Mouse (Mus musculus): ENCODE results near the gene Slmap. TPM values are rescaled to one million over a fixed set of nuclear protein-coding genes. Genes with fewer than 3 reads are reported as not detected.
"Not testable (repeated sequence)": the region's sequence is repeated elsewhere in the genome, so short reads cannot be mapped to it uniquely, and the experiment has no call there.

The Slmap gene
- 98.1 and 101 TPM in 2 replicates for polyA plus RNA-seq (2015; fragmentation: Nextera tagmentation; extraction: Ambion mirVana)

- Histone ChIP-seq H3K27ac (replicated peaks) (peak within 1 kb of the TSS; percentile 89), H3K4me3 (peak within 1 kb of the TSS; percentile 98), H3K36me3 (0 out of 2 replicates have a peak, but pooled peaks cover 5% of the 10 kb centered on the region), H3K27me3 (replicated peaks) (no peaks in the 10 kb centered on the region), H3K4me1 (peaks cover 37% of the 10 kb centered on the region), H3K9me3 (no peaks in the 10 kb centered on the region), H3K4me2 (peak within 1 kb of the TSS; percentile 97), H3K9ac (peak within 1 kb of the TSS; percentile 99)
- 13% methylated on average over 32 of the region's 33 CpGs for WGBS
- peak; percentile 85 for ATAC-seq (ENCODE audit: extremely low read depth, insufficient number of reproducible peaks, low FRiP score, low TSS enrichment)
These were observed at the start of gene Slmap for GRCm38 (mm10) chr14:26534757-26535479. TSS of gene Slmap (minus strand) at chr14:26534931.

DNA sequence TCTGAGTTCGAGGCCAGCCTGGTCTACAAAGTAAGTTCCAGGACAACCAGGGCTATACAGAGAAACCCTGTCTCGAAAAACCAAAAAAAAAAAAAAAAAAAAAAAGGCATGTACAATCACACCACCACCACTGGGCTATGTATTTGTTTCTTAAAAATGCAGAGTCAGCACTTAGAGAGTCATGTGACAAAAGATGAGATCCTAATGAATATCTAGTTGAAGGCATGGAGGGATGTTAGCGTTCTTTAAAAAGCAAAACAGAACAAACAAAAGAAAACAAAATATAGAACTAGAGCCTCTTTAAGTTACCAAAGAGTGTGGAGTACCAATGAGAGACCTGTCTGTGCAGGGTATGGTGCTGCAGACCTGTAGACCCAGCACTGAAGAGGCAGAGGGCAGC is 48.9 kb upstream of the Slmap start:
- H3K9ac ChIP-seq = no peak overlapping the region
- no peak overlapping the region for H3K4me2 ChIP-seq
- peaks cover 9% of the 10 kb centered on the region for H3K36me3 ChIP-seq
- peaks cover 50% of the 10 kb centered on the region for H3K4me1 ChIP-seq
- no peaks in the 10 kb centered on the region for H3K9me3 ChIP-seq
- ATAC-seq (ENCODE audit: extremely low read depth, insufficient number of reproducible peaks, low FRiP score, low TSS enrichment) = no peak
- H3K27me3 ChIP-seq (replicated peaks) = no peaks in the 10 kb centered on the region
- no peak overlapping the region for H3K4me3 ChIP-seq
- 90% methylated on average over 3 of the region's 3 CpGs for WGBS
- H3K27ac ChIP-seq (replicated peaks) = no peak overlapping the region

GRCm38 (mm10) chr14:26579346-26580343 is 44.9 kb upstream of the Slmap start:
- Histone ChIP-seq H3K27ac (replicated peaks) (peak overlapping the region; percentile 99), H3K4me1 (peaks cover 28% of the 10 kb centered on the region), H3K27me3 (replicated peaks) (no peaks in the 10 kb centered on the region), H3K4me3 (peak overlapping the region; percentile 86), H3K9me3 (no peaks in the 10 kb centered on the region), H3K36me3 (peaks cover 9% of the 10 kb centered on the region), H3K9ac (peak overlapping the region; percentile 99), H3K4me2 (peak overlapping the region; percentile 88)
- ATAC-seq (ENCODE audit: extremely low read depth, insufficient number of reproducible peaks, low FRiP score, low TSS enrichment) = peak; percentile 95
- under 1% methylated on average over 71 of the region's 79 CpGs for WGBS

DNA sequence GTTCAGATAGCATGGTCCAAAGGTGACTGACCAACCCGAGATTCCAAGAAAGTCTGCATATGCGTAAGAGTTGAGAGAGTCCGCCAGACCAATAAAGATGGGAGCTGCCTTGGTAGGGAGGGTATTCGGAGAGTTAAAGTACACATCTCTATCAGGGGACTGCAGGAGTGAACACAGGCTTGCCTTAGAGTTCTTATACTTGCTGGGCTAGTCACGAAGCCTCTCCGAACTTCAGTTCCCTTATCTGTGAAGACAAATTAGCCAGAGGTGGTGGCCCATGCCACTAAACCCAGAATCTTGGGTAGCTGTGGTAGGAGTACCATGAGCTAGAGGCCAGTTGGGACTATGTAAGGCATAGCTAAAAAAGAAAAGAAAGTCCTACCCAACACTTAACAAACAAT is 44.1 kb upstream of the Slmap start:
- H3K27ac ChIP-seq (replicated peaks) = no peak overlapping the region; the same call in 1 of the 2 replicates
- peak overlapping the region; percentile 88 for H3K4me2 ChIP-seq
- H3K4me3 ChIP-seq = peak overlapping the region; percentile 86

DNA sequence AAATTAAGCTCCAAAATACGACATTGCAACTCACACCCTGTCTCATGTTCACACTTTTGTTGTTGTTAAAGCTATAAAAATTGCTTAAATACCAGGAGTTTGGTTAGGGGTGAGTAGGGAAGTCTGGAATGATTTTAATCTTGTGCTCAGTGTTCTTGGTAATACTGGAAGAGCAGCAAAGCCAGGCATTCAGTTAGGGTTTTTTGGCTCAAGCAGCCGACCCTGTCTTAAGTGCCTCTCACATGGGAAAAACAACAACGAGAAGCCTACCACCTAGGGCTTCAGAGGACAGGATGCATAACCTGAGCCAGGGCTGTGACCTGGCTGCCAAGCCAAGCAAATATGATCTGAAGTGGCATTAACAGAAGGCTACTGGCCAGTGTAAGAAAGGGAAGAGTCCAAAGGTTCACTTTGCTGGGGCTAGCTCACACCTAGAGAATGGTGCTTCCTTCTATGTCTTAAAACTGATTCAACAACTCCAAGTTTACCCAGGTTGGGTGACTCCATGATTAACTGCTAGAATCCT is 41.6 kb upstream of the Slmap start:
- Histone ChIP-seq H3K4me3 (no peak overlapping the region), H3K36me3 (no peaks in the 10 kb centered on the region), H3K9ac (no peak overlapping the region), H3K27ac (replicated peaks) (no peak overlapping the region), H3K4me2 (no peak overlapping the region), H3K27me3 (replicated peaks) (no peaks in the 10 kb centered on the region), H3K9me3 (no peaks in the 10 kb centered on the region), H3K4me1 (peaks cover 21% of the 10 kb centered on the region)
- no peak for ATAC-seq (ENCODE audit: extremely low read depth, insufficient number of reproducible peaks, low FRiP score, low TSS enrichment)
- 52% methylated on average over 3 of the region's 3 CpGs for WGBS

More for the DNA sequence above, 44.1 kb upstream of the Slmap start:
- no peak for ATAC-seq (ENCODE audit: extremely low read depth, insufficient number of reproducible peaks, low FRiP score, low TSS enrichment)
- WGBS = 43% methylated on average over 6 of the region's 6 CpGs
- H3K36me3 ChIP-seq = peaks cover 9% of the 10 kb centered on the region
- H3K9ac ChIP-seq = no peak overlapping the region; the same call in 1 of the 2 replicates
- H3K27me3 ChIP-seq (replicated peaks) = no peaks in the 10 kb centered on the region
- no peaks in the 10 kb centered on the region for H3K9me3 ChIP-seq
- peaks cover 23% of the 10 kb centered on the region for H3K4me1 ChIP-seq

- not testable (repeated sequence) for H3K27ac ChIP-seq (replicated peaks); H3K4me2 ChIP-seq; H3K4me1 ChIP-seq; H3K9me3 ChIP-seq; H3K9ac ChIP-seq; ATAC-seq (ENCODE audit: extremely low read depth, insufficient number of reproducible peaks, low FRiP score, low TSS enrichment); H3K27me3 ChIP-seq (replicated peaks); H3K4me3 ChIP-seq; H3K36me3 ChIP-seq
- WGBS = 67% methylated on average over 5 of the region's 5 CpGs
These were observed 38.8 kb upstream of the Slmap start, which contains the start of gene Dennd6a for GRCm38 (mm10) chr14:26573556-26573955. TSS of gene Dennd6a (plus strand) at chr14:26573856.

GRCm38 (mm10) chr14:26571951-26572675 is 37.4 kb upstream of the Slmap start:
- WGBS = 41% methylated on average over 4 of the region's 4 CpGs
- no peak overlapping the region for H3K9ac ChIP-seq
- H3K27ac ChIP-seq (replicated peaks) = no peak overlapping the region
- H3K36me3 ChIP-seq = no peaks in the 10 kb centered on the region
- H3K4me3 ChIP-seq = no peak overlapping the region
- no peaks in the 10 kb centered on the region for H3K9me3 ChIP-seq
- ATAC-seq (ENCODE audit: extremely low read depth, insufficient number of reproducible peaks, low FRiP score, low TSS enrichment) = no peak
- peaks cover 5% of the 10 kb centered on the region; the same call in 1 of the 2 replicates for H3K4me1 ChIP-seq
- no peak overlapping the region for H3K4me2 ChIP-seq
- H3K27me3 ChIP-seq (replicated peaks) = no peaks in the 10 kb centered on the region

- no peak for ATAC-seq (ENCODE audit: extremely low read depth, insufficient number of reproducible peaks, low FRiP score, low TSS enrichment)
- H3K27me3 ChIP-seq (replicated peaks) = no peaks in the 10 kb centered on the region
- no peaks in the 10 kb centered on the region for H3K9me3 ChIP-seq
- H3K27ac ChIP-seq (replicated peaks) = no peak overlapping the region
- H3K4me3 ChIP-seq = no peak overlapping the region
- 79% methylated on average over 4 of the region's 4 CpGs for WGBS
- no peak overlapping the region for H3K9ac ChIP-seq
- H3K36me3 ChIP-seq = no peaks in the 10 kb centered on the region
- no peak overlapping the region for H3K4me2 ChIP-seq
- H3K4me1 ChIP-seq = peaks cover 5% of the 10 kb centered on the region; the same call in 1 of the 2 replicates
These were observed 35.1 kb upstream of the Slmap start for GRCm38 (mm10) chr14:26569880-26570279.

- ATAC-seq (ENCODE audit: extremely low read depth, insufficient number of reproducible peaks, low FRiP score, low TSS enrichment) = no peak
- WGBS = 69% methylated on average over 2 of the region's 2 CpGs
- no peak overlapping the region for H3K4me2 ChIP-seq
- H3K9ac ChIP-seq = no peak overlapping the region
- H3K27me3 ChIP-seq (replicated peaks) = no peaks in the 10 kb centered on the region
- H3K36me3 ChIP-seq = no peaks in the 10 kb centered on the region
- peaks cover 3% of the 10 kb centered on the region; the same call in 1 of the 2 replicates for H3K9me3 ChIP-seq
- no peak overlapping the region for H3K27ac ChIP-seq (replicated peaks)
- peaks cover 5% of the 10 kb centered on the region for H3K4me1 ChIP-seq
- H3K4me3 ChIP-seq = no peak overlapping the region
These were observed 27.5 kb upstream of the Slmap start for GRCm38 (mm10) chr14:26562247-26562646.

- Histone ChIP-seq H3K4me1 (peaks cover 5% of the 10 kb centered on the region), H3K4me2 (no peak overlapping the region), H3K4me3 (no peak overlapping the region), H3K36me3 (no peaks in the 10 kb centered on the region), H3K9ac (no peak overlapping the region), H3K27ac (replicated peaks) (no peak overlapping the region), H3K27me3 (replicated peaks) (no peaks in the 10 kb centered on the region), H3K9me3 (peaks cover 3% of the 10 kb centered on the region; the same call in 1 of the 2 replicates)
- 87% methylated on average over 7 of the region's 7 CpGs for WGBS
- no peak for ATAC-seq (ENCODE audit: extremely low read depth, insufficient number of reproducible peaks, low FRiP score, low TSS enrichment)
These were observed 23.8 kb upstream of the Slmap start for GRCm38 (mm10) chr14:26558536-26558935.

Data from heart, embryonic 13.5 days (tissue).